Mouse (Mus musculus) retina, embryonic 14.5 days (tissue): ENCODE data around the gene Trmo.

Experiments
- DNase-seq: peaks from one replicate; pipeline ENCODE4 v3.0.0-alpha.2; 2015; ENCODE audit warnings: low spot score

The Trmo gene

GRCm38 (mm10) chr4:46389013-46389611 lies at the start of gene Trmo:
Gene Trmo, minus strand, starts transcription at chr4:46389437.
- peak; percentile 96 for DNase-seq

DNA sequence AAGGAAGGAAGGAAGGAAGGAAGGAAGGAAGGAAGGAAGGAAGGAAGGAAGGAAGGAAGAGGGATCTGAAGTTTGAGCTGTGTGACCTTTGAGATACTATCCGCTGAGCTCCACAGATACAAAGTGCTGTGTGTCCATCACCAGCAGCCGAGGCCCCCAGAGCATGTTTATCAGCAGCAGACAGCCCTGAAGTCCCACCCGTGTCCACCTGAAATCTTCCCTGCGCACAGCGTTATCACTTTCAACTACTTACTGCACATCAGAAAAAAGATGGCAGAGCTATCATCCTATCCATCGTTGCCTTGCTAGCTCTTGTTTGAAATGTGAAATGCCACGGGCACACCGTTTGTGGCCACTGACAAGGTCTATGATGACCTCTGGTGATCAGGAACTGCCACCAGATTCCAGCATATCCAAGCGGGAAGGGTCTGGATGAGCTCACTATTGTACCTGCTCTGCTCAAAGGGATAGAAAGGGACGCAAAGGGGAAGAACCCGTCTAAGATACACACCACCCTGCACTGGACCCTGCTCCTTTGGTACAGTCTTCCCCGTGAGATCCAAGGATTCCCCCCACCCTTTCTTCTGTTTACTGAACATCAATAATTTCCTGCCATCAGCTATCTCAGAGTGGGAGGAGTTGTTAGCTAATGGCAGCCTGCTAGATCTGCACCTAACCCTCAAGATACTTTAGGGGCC lies 43.3 kb upstream of the Trmo start:
- no peak for DNase-seq

GRCm38 (mm10) chr4:46428903-46429499 lies 39.8 kb upstream of the Trmo start:
- DNase-seq: no peak

DNA sequence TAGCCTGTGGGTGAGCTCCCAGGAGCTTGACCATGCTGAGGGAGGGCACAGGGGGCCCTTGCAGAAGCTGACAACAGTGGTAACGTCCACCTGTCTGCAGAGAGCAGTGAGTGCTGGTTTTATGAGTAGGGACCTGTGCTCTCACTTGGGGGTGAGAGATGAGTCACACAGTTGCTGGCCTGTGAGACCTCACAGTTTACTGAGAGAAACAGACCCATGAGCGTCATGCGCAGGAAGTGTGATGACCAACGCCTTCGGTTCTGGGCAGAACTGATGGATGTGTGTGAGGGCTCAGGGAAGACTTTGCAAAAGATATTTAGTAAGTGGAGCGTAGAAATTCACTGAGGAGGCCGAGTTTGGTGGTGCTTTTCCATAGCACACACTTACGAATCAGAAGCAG lies 33.4 kb upstream of the Trmo start:
- DNase-seq: no peak

DNA sequence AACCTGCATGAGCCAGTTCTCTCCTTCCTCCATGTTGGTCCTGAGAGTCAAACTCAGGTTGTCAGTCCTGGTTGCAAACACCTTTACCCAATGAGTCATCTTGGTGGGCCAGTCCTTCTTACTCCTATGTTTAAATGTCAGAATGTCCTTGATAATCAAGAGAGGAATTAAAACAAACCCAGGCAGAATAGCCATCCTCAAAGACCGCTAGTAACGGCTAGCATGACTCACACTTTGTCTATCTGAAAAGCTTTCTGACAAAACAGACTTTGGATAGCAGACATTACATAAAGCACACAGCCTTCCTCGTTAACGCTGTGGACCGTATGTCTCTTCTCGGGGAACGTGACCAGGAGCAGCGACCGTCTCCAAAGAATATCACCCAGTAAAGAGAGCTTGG lies 29.6 kb upstream of the Trmo start:
- DNase-seq: no peak

DNA sequence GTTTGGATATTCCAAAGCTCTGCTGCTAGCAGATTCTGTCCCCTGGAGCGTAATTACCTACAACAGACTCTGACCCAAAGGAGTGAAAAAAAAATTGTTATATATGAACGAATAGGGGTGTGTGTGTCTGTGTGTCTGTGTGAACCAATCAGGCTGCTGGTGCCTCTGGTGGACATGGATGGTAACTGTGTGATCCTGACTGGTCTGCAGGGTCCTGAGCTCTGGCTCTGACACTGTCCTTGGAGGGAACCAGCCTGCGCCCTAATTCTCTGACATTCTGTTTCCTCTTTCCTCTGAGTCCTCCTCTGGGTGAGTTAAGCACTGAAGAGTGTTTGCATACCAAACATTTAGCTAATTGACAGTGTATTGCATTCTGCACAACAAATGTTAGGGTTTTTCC lies 28.3 kb upstream of the Trmo start:
- peak; percentile 52 for DNase-seq

DNA sequence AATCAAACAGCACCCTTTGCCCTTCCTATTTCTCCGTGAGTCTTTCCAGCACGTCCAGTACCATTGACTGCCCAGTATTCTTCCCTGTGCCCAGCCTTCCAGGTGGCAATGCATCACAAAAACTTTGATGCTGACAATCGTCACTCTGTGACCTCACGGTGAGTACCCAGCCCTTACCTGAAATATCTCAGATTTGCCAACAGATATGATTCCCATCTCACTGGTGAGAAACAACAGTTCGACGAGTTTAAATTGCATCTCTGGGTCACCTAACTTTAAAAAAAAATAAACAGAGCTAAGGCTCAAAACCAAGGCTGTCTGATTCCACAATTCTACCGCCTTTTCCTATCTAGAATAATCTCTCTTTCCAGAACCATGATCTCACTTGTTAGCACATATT lies 24.2 kb upstream of the Trmo start, which contains the start of gene Hemgn:
TSS of gene Hemgn (minus strand) at position 101 of the 400 bp plus-strand sequence.
- DNase-seq: no peak

- no peak for DNase-seq
Observed at GRCm38 (mm10) chr4:46412113-46412512, 22.9 kb upstream of the Trmo start.

- no peak for DNase-seq
Observed at GRCm38 (mm10) chr4:46411489-46411888, 22.3 kb upstream of the Trmo start.

- no peak for DNase-seq
Observed at GRCm38 (mm10) chr4:46410677-46411076, 21.4 kb upstream of the Trmo start.

DNA sequence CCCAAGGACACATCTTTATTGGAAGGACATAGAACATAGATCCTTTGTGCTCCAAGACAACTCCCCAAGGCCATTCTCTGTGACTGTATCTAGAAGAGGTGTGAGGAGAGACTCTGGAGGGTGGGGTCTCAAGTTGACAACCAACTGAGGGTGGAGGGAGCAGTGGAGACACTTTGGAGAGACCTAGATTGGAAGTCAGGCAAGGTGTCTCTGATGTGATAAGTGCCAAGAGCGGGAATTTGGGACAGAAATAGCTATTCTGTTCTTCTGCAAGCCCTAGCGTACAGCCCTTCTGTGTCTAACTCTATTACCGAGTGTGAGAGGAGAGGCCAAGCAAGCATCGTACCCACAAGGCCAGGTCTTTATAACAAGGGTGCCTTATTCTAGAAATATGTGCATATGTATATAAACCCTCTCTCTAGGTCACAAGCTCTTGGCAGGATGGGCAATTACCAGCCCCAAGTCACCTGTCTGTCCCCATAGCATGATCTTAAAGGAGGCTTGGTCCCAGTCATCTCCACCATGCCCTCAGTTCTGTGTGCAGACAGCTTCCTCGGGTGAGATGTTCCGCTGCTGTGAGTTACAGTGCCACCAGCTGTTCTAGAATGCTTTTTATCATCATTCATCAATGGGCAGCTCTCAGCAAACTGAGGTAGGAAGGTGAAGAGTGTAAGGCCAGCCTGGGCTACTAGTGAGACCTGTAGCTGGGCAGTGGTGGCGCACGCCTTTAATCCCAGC lies 17.9 kb upstream of the Trmo start:
- DNase-seq: no peak

DNA sequence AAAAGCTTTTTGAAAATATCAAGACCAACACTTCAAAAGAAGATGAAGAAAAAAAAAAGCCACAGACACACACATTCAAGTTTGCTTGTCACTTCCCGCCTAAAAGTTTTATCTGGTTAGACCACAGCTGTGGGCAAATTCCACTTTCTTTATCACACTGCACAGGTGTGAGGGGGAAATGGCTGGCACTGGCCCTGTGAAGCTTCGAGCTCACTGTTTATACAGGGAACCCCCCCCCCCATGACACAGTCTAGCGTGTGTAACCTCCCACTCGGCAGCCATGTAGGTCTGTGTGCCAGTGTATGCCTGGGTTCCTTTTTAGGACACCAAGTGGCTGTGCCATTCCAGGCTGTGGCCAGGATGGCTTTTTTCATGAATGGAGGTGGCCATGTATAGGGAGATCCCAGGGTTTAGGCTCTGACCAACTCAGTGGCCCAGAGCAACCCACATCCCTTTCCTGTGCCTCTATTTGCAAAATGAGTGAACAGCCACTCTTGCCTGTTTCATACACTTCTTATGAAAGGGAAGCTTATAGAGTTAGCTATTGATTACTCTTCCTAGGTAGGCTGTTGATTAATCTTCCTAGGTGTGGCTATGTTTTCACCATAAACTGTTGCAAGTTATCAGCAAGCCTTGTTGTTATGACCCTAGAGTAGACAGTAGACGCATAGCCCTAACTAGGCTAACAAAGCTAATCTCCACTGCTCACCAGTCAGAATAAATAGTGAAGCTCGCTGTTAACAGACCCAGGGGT lies 15.0 kb upstream of the Trmo start:
- no peak for DNase-seq

DNA sequence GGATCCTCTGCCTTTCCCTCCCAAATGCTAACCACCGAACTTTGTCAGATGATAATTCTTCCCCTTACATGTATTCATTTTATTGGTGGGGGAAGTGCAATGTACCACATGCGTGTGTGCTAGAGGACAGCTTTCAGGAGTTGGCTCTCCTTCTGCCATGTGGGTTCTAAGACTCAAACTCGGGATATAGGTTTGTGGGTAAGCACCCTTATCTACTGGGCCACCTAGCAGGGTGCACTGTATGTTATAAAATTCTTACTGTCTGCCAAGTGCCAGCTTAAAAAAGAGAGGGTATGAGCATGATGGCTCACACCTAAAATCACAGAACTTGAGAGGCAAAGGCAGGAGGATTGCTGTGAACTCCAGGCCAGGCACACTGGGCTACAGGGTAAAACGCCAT lies 9.6 kb upstream of the Trmo start:
- no peak for DNase-seq

DNA sequence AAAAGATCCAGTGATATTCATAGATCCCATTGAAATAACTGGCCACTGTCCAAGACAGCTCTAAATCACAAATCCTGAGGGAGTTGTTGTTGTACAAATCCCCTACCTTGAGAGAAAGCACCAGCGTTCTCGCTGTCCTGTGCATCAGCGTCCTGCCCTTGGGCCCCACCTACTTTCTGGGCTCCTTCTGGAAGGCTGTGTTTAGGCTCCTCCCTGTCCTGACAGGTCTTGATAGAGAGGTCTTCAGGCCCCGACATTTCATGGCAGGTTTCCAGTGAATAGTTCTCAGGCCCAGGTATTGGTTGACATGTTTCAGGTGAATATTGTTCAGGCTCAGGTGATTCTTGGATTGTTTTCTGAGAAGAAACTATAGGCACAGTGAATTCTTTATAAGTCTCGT lies 6.5 kb upstream of the Trmo start:
- DNase-seq: no peak

DNA sequence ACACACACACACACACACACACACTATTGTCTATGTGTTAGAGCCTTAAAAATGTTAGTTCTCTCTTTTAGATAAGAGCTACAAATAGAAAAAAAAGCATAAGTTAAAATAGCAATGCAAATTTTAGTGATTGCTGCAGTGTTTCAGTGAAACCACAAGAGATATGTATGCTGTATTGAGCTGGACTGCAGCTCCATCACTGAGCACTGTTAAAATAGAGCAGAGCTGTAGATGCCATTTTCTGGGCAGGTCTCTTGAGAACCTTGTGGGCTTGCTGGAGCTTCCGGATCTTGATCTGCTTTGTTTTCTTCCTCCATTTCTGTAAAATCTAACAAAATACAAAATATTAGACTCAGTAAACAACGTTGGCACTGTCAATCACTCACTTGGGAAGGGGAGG lies 5.2 kb upstream of the Trmo start:
- DNase-seq: no peak

- peak; percentile 90 for DNase-seq
Observed at GRCm38 (mm10) chr4:46390390-46390970, 1.2 kb upstream of the Trmo start.

DNA sequence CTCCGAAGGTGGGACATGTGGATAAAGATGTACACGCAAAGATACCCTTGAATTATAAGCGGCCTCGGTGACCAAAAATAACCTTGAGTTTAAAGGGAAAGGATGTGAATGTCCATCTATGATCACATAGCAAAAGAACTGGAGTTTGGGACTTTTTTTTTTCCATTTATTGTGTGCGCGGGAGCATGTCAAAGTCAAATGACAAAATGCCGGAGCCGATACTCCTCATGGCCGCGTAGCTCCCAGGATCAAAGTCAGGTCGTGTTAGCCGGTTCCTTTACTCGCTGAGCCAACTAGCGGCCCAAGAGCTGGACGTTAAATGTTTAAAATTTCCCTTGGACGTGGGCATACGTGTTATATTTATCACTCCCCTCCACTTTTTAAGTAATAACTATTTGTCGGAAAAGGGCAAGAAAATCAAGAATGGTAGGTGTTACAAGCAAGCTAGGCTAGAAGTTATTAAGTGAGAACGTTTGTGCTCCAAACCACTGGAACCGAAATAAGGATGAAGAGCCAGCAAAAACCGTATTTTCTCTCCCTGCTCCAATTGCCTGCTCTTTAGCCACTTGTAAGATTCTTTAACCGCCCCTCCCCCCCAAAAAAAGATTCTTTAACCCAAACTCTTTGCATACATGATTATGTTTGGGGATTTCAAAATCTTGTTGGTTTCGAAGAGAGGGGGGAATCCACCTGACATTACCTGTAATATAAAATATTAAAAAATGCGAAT lies 540 bp upstream of the Trmo start:
- DNase-seq: peak; percentile 70

GRCm38 (mm10) chr4:46388556-46388955 lies 681 bp downstream of the Trmo start:
- no peak for DNase-seq

DNA sequence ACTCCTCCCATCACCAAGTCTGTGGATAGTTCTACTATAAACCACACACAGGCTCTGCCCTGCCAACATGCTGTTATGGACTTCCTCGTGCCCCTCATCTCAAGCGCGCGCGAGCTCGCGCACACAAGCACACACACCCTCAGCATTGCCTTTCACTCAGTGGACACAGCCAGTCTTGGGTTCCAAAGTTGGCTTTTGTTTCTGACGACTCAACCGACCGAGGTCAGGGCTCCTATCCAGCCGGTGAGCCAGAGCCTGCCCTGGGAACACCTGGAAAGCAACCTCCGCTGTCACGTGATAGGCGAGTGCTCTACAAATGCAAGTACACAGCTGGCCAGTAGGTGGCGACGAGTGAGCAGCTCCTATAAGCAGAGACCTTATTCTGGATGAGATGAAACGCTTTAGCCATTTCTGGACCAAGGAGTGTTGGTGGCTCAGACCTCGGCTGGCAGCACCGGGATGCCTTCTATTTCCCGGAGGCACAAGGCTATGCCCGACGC lies 14.3 kb downstream of the Trmo start:
- DNase-seq: peak; percentile 84

- peak; percentile 43 for DNase-seq
Observed at GRCm38 (mm10) chr4:46374455-46374854, 14.8 kb downstream of the Trmo start.

DNA sequence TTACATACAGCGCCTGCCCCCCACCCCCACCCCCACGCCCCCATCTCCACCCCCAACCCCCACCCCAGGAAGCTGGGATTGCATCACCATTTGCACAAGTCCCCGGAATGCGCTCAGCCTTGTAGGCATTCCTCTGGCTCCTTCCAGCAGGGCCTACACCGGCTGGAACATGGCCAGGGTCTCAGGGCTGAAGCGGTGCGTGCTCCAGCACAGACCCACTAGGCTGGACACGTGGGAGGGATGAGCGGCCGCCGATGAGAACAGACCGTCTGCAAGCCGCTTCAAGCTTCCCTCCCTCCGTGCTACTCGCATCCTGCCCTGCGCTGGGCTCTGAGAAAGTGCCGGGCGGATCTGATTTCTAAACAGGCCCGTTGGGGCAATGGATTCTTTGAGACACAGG lies 18.2 kb downstream of the Trmo start:
- peak; percentile 51 for DNase-seq
